ENCODE assay signal across 11 mouse cellular contexts in genomic region chr4:59914608-59915403, GRCm38 (mm10). TPM values are rescaled to one million over a fixed set of nuclear protein-coding genes. Genes with fewer than 3 reads are reported as not detected.
DNase-seq lines count a peak whose midpoint lies in the region; ATAC-seq and TF ChIP-seq lines count a peak whose summit lies in the region.
"Had no signal": no experiment of that assay in that cellular context is flagged by ENCODE, and none has a peak within 500 bp of the region (broad histone marks: within the 10 kb centered on the region; RNA-seq: fewer than 3 reads in every experiment).

TSS of gene Slc46a2 (minus strand) at chr4:59915056.

- H3K9me3 ChIP-seq in intestine, embryonic 14.5 days (ENCODE audit: control insufficient read depth, low read length): no peaks in the 10 kb centered on the region
- H3K9me3 ChIP-seq in intestine, postnatal 0 days (ENCODE audit: control insufficient read depth): no peaks in the 10 kb centered on the region
- no peaks in the 10 kb centered on the region for H3K9me3 ChIP-seq in hindbrain, embryonic 10.5 days
- H3K9me3 ChIP-seq in forebrain, embryonic 11.5 days (ENCODE audit: control insufficient read depth, low read length): no peaks in the 10 kb centered on the region
- no peaks in the 10 kb centered on the region for H3K9me3 ChIP-seq in liver, embryonic 11.5 days (ENCODE audit: control insufficient read depth, low read length)

- no peak within 1 kb of the TSS for H3K4me3 ChIP-seq in intestine, embryonic 14.5 days (ENCODE audit: low read depth, low read length)
- H3K4me3 ChIP-seq in intestine, postnatal 0 days (ENCODE audit: low read depth, low read length): no peak within 1 kb of the TSS
- H3K4me3 ChIP-seq in cerebellum, adult 2 months (replicated peaks; ENCODE audit: insufficient read depth, low read depth, low read length): no peak within 1 kb of the TSS
- peak within 1 kb of the TSS; percentile 26; the same call in 1 of the 2 replicates for H3K4me3 ChIP-seq in hindbrain, embryonic 10.5 days
- H3K4me3 ChIP-seq in forebrain, embryonic 11.5 days (ENCODE audit: low read depth, low read length): no peak within 1 kb of the TSS
- H3K4me3 ChIP-seq in liver, embryonic 11.5 days (ENCODE audit: low read depth, low read length): no peak within 1 kb of the TSS

- no peak for TF ChIP-seq POLR2A in cerebellum, adult 2 months (IDR thresholded peaks at IDR 0.05; ENCODE audit: borderline replicate concordance, insufficient read depth, low read length)

- no peak within 1 kb of the TSS for H3K27ac ChIP-seq in intestine, embryonic 14.5 days (ENCODE audit: low read depth)
- H3K27ac ChIP-seq in intestine, postnatal 0 days (ENCODE audit: low read depth, low read length): no peak within 1 kb of the TSS
- H3K27ac ChIP-seq in cerebellum, adult 2 months (ENCODE audit: insufficient read depth, low read length): no peak within 1 kb of the TSS
- H3K27ac ChIP-seq in hindbrain, embryonic 10.5 days: no peak within 1 kb of the TSS
- no peak within 1 kb of the TSS for H3K27ac ChIP-seq in forebrain, embryonic 11.5 days (ENCODE audit: low read depth, low read length)
- H3K27ac ChIP-seq in liver, embryonic 11.5 days (ENCODE audit: low read depth, low read length): no peak within 1 kb of the TSS

- WGBS in intestine, embryonic 14.5 days: 14% methylated on average over 22 of the region's 22 CpGs
- WGBS in intestine, postnatal 0 days: 13% methylated on average over 22 of the region's 22 CpGs
- 15% methylated on average over 22 of the region's 22 CpGs for WGBS in cerebellum, adult 2 months
- 17% methylated on average over 22 of the region's 22 CpGs for WGBS in hindbrain, embryonic 10.5 days
- 19% methylated on average over 22 of the region's 22 CpGs for WGBS in forebrain, embryonic 11.5 days
- WGBS in liver, embryonic 11.5 days: 20% methylated on average over 22 of the region's 22 CpGs

- TF ChIP-seq CTCF in intestine, postnatal 0 days (IDR thresholded peaks at IDR 0.05; ENCODE audit: low read depth): no peak
- no peak for TF ChIP-seq CTCF in cerebellum, adult 2 months (IDR thresholded peaks at IDR 0.05; ENCODE audit: borderline replicate concordance, insufficient read depth, low read depth, low read length)

- H3K36me3 ChIP-seq in intestine, embryonic 14.5 days (ENCODE audit: control insufficient read depth, insufficient read depth, low read length): no peaks in the 10 kb centered on the region
- no peaks in the 10 kb centered on the region for H3K36me3 ChIP-seq in intestine, postnatal 0 days (ENCODE audit: control insufficient read depth, insufficient read depth)
- no peaks in the 10 kb centered on the region for H3K36me3 ChIP-seq in hindbrain, embryonic 10.5 days
- H3K36me3 ChIP-seq in forebrain, embryonic 11.5 days (ENCODE audit: control insufficient read depth, insufficient read depth, low read length): no peaks in the 10 kb centered on the region
- H3K36me3 ChIP-seq in liver, embryonic 11.5 days (ENCODE audit: control insufficient read depth, insufficient read depth, low read length): no peaks in the 10 kb centered on the region

- no peak for DNase-seq in intestine, embryonic 14.5 days (ENCODE audit: low spot score)
- peak; percentile 42 to 58 for DNase-seq in cerebellum, adult 2 months
- DNase-seq in hindbrain, embryonic 10.5 days (ENCODE audit: low spot score): no peak
- peak; percentile 72 for DNase-seq in kidney, postnatal 14 days
- DNase-seq in adrenal gland, postnatal 25 days: no peak
- no peak for DNase-seq in forebrain, embryonic 11.5 days (ENCODE audit: low spot score)
- no peak for DNase-seq in liver, embryonic 11.5 days (ENCODE audit: low spot score)
- DNase-seq: right cerebral cortex, postnatal 14 days had no signal

- H3K9ac ChIP-seq in intestine, embryonic 14.5 days (ENCODE audit: low read length): no peak within 1 kb of the TSS
- no peak within 1 kb of the TSS for H3K9ac ChIP-seq in intestine, postnatal 0 days (ENCODE audit: low read depth, low read length)
- H3K9ac ChIP-seq in forebrain, embryonic 11.5 days (ENCODE audit: low read length): no peak within 1 kb of the TSS
- no peak within 1 kb of the TSS for H3K9ac ChIP-seq in liver, embryonic 11.5 days (ENCODE audit: low read depth, low read length)

- peak; percentile 32; the same call in 1 of the 2 replicates for ATAC-seq in intestine, embryonic 14.5 days (replicated peaks; ENCODE audit: low FRiP score, low TSS enrichment, low read depth)
- no peak for ATAC-seq in intestine, postnatal 0 days
- no peak for ATAC-seq in forebrain, embryonic 11.5 days (replicated peaks; ENCODE audit: low FRiP score)
- ATAC-seq in liver, embryonic 11.5 days (replicated peaks; ENCODE audit: low FRiP score): no peak

- peak within 1 kb of the TSS; percentile 13; the same call in 1 of the 2 replicates for H3K4me2 ChIP-seq in intestine, embryonic 14.5 days (ENCODE audit: low read length)
- no peak within 1 kb of the TSS; the same call in 1 of the 2 replicates for H3K4me2 ChIP-seq in intestine, postnatal 0 days (replicated peaks; ENCODE audit: low read depth)
- H3K4me2 ChIP-seq in forebrain, embryonic 11.5 days (ENCODE audit: low read depth, low read length, severe bottlenecking): no peak within 1 kb of the TSS
- no peak within 1 kb of the TSS for H3K4me2 ChIP-seq in liver, embryonic 11.5 days

- H3K27me3 ChIP-seq in intestine, embryonic 14.5 days (replicated peaks; ENCODE audit: control insufficient read depth, insufficient read depth, low read length): peaks cover 16% of the 10 kb centered on the region
- peaks cover 8% of the 10 kb centered on the region; the same call in 1 of the 2 replicates for H3K27me3 ChIP-seq in intestine, postnatal 0 days (replicated peaks; ENCODE audit: control insufficient read depth, insufficient read depth, low read length)
- H3K27me3 ChIP-seq in cerebellum, adult 2 months (ENCODE audit: control insufficient read depth, insufficient read depth, low read length): no peaks in the 10 kb centered on the region
- peaks cover 27% of the 10 kb centered on the region for H3K27me3 ChIP-seq in hindbrain, embryonic 10.5 days (ENCODE audit: insufficient read depth, poor library complexity, severe bottlenecking)
- H3K27me3 ChIP-seq in forebrain, embryonic 11.5 days (ENCODE audit: control insufficient read depth, insufficient read depth, low read length): no peaks in the 10 kb centered on the region
- H3K27me3 ChIP-seq in liver, embryonic 11.5 days (replicated peaks; ENCODE audit: control insufficient read depth, insufficient read depth, low read length): peaks cover 25% of the 10 kb centered on the region

- H3K4me1 ChIP-seq in intestine, embryonic 14.5 days (replicated peaks; ENCODE audit: control insufficient read depth, insufficient read depth, low read length): no peaks in the 10 kb centered on the region
- no peaks in the 10 kb centered on the region for H3K4me1 ChIP-seq in intestine, postnatal 0 days (replicated peaks; ENCODE audit: control insufficient read depth, insufficient read depth, low read length)
- H3K4me1 ChIP-seq in cerebellum, adult 2 months (ENCODE audit: control insufficient read depth, insufficient read depth, low read length): peaks cover 3% of the 10 kb centered on the region; the same call in 1 of the 2 replicates
- peaks cover 11% of the 10 kb centered on the region; the same call in 1 of the 2 replicates for H3K4me1 ChIP-seq in hindbrain, embryonic 10.5 days (replicated peaks)
- H3K4me1 ChIP-seq in forebrain, embryonic 11.5 days (replicated peaks; ENCODE audit: control insufficient read depth, insufficient read depth, low read length): no peaks in the 10 kb centered on the region
- no peaks in the 10 kb centered on the region for H3K4me1 ChIP-seq in liver, embryonic 11.5 days (replicated peaks; ENCODE audit: control insufficient read depth, insufficient read depth, low read length)

RNA-seq across cellular contexts. Expression of gene Slc46a2, which starts in this region (rescaled TPM):
- polyA plus RNA-seq in intestine, embryonic 14.5 days (2014; fragmentation: Nextera tagmentation; extraction: Ambion mirVana): 0.05 and 0.09 TPM in 2 replicates
- not detected in 2 replicates for polyA plus RNA-seq in intestine, postnatal 0 days (2015; fragmentation: Nextera tagmentation; extraction: Ambion mirVana)
- polyA plus RNA-seq in cerebellum, adult 2 months (2012; rRNA removed): not detected in 2 replicates
- polyA plus RNA-seq in hindbrain, embryonic 10.5 days (2016; fragmentation: Nextera tagmentation; extraction: Ambion mirVana): not detected in 2 replicates
- total RNA-seq in adrenal gland, postnatal 25 days (2021): not detected in 2 replicates
- polyA plus RNA-seq in forebrain, embryonic 11.5 days (2014; fragmentation: Nextera tagmentation; extraction: Ambion mirVana): not detected in 2 replicates
- not detected in 2 replicates for polyA plus RNA-seq in liver, embryonic 11.5 days (2014; fragmentation: Nextera tagmentation; extraction: Ambion mirVana)
- total RNA-seq: adrenal gland, postnatal 4 days; monocyte, adult 5-6 weeks had no signal

Comparison
In these comparisons a context has a peak if more than half of its experiments do, and no peak if none do; other contexts are left out.
1. Peak in ATAC-seq and H3K4me2 ChIP-seq in intestine, embryonic 14.5 days; RNA of the gene not detected or under 1 TPM.
2. Peak in DNase-seq in cerebellum, adult 2 months; RNA of the gene not detected or under 1 TPM.